Mouse (Mus musculus) cerebellum, adult 11 months (tissue): ENCODE data around the gene Cdk17.
A peak's percentile ranks its signal among the peaks of the same experiment; 100 is the strongest.

Experiments
- DNase-seq: peaks from one replicate; pipeline ENCODE4 v3.0.0; 2022

Cdk17 gene

DNA sequence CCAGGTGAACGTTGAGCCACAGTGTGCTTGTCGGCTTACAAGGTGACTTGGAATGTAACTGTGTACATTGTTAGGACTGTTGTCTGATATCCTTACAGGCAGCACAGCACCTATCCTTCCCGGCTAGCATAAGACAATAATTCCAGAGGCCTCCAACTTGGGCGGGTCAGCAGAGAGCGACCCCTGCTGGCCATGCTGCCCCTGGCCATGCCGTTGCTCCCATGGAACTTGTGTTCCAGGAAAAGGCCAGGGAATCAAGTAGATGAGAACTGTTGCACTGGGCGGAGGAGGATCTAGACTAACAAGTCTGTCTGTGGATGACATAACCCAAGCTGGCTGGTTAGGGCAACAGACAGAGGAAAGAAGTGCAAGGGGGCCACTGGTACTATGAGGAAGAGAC, 130.7 kb downstream of the Cdk17 start:
- peak; percentile 60 for DNase-seq

DNA sequence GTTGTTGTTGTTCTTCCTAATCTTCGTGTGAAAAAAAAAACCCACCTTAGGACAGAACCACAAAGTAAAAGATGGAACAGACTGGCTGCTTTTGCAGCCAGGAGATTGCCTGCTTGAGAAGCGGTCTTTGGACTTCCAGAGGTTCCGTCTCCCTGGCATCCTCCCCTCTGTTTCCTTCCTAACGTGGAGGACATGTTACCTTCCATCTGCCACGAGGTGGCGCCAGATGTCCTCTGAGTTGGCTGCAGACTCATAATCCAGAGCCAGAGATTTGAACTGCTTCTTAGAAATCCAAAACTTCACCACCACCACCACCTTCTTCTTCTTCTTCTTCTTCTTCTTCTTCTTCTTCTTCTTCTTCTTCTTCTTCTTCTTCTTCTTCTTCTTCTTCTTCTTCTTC, 131.2 kb downstream of the Cdk17 start:
- peak; percentile 75 for DNase-seq

DNA sequence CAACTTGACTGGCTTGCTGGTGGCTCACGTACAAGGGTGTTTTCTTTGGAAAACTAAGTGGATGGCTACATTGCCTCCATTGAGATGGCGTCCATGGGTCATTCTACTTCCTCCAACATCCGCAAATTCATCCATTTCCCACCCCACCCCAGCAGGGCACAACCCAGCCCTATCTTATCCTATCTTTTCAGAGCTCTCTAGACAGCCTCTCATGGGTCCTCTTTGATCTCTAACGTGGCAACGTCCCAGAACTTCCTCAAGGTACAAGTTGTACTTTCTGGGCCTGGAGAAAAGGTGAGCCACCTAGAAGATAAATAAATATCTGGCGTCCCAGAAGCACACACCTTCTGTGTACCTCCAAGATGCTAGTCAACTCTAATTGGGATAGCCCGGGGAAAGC, 132.9 kb downstream of the Cdk17 start:
- DNase-seq, result no peak

DNA sequence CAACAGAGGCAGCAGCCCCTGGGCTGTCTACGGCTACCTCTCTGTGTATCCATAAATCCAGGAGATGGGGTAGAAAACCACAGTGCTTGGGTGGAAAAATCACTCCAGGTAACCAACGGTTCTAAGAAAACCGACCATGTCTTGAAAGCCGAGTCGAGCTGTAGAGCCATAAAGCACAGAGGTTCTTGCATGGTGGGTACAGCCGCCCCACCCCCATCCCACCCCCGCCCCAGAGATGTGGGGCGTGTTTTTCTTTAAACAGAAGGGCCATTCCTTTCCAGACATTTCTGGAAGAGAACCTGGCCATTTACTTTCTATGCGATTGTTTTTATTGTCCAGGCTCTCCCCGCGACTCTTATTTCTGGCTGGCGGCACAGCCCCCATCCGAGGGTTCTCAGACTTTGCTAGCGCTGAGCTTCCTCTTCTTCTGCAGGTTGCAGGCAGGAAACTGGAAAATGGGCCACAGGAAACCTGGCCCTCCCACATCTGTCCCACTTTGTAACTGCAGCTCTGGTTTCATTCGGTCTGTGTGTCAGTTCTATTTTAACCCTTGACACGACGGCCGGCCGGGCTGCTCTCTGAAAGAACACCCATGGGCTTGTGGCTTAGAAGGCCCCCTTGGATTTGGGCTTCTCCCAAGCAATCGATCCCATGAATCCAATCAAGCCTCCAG, 134.0 kb downstream of the Cdk17 start:
- DNase-seq, result no peak

DNA sequence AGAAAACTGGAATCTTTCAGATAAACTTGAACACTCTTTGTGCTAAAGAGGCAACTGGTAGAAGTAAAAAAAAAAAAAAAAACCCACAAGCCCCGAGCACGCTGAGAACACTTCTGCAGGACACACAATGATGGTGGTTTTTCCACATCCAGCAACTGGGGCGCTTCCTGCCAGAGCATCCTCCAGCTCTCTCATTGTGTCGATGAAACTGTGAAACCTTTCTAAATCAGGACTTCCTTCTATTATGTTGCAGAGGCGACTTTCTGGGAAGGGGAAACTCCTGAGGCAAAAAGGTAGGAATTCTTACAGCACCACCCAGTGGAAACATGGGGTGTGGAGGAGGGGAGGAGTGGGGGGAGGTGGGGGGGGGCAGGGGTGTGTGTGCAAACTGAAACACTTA, 137.1 kb downstream of the Cdk17 start:
- no peak for DNase-seq

DNA sequence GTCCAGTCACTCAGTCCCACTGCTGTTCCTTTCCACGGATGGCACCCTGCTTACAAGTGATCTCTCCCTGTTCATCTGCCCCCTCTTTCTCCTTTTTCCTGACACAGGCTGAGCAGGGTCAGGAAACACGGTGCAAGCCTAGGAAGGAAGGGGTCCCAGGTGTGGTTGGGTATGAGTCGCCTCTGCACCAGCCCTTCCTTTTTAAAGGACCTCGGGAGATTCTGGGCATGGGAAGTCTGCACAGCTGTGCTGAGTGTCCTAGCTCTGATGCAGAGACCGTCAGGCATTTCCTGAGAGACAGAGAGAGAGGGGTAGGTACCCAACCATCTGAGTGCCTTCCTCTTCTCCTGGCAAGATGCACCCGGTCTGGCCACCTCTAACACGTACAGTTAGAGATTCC, 137.5 kb downstream of the Cdk17 start:
- DNase-seq, result no peak

DNA sequence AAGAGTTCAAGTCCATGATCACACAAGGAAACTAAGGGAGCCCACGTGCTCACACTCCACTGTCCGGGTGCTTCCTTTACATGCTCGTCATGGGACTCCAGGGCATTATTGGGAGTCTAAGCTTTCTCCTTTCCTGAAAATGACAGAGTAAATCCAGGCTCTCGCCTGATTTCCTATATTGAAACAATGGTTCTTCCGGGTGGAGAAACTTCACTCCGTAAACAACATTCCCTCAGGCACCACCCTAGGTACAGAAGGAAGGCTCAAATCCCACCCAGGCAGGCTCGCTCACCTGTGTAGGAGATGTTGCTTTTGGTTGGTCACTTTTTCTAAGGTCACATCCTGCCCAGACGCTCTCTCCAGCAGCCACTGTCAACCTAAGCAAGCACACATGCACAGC, 141.2 kb downstream of the Cdk17 start:
- no peak for DNase-seq

DNA sequence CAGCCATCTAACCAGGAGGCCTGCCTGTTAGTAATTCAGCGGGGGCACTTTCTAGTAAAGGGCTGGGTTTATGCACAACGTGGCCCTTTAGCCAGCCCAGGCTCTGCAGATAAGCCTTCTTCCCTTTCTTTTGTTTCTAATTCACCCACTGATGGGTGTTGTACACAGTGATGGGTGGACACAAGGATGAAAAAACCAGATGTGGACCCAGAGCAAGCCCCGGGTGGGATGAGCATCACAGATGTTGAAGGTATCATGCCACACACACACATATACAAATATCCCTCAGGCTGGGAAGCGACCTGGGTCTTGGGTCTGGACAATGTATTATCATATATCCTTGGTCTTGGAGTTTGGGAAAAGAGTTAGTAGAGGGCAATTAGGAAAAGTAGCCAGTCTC, 142.6 kb downstream of the Cdk17 start:
- no peak for DNase-seq

DNA sequence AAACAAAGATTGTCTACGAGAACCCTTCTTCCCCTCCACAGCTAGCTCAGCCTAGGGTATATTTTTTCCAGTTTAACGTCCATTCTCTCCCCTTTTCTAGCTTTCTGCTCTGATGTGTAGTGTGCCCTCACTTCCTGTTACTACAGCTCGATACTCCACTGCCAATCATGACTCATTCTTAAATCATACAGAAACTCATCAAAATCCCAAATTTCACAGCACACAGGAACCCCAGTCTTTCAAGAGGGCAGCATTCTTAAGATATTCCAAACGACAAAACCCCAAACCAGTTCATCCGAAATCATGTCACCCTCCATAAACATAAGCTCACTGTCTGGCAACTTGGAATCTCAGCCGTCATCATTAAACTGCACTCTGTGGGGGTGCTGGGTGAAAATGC, 145.3 kb downstream of the Cdk17 start:
- no peak for DNase-seq

DNA sequence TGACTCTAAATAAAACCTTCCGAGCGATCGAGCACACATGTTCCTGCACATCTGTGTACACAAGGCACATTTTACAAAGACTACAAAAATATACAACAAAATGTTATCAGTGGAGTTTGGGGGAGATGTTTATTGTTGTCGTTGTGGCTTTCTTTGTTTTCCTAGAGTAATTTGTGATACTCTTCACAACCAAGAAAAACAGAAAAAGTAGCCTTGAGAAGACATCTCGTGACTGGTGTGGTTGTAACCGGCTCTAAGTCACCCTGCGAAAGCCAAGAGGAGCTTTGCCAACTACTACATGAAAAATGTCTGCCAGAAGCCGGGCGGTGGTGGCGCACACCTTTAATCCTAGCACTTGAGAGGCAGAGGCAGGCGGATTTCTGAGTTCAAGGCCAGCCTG, 145.7 kb downstream of the Cdk17 start:
- DNase-seq, result no peak

DNA sequence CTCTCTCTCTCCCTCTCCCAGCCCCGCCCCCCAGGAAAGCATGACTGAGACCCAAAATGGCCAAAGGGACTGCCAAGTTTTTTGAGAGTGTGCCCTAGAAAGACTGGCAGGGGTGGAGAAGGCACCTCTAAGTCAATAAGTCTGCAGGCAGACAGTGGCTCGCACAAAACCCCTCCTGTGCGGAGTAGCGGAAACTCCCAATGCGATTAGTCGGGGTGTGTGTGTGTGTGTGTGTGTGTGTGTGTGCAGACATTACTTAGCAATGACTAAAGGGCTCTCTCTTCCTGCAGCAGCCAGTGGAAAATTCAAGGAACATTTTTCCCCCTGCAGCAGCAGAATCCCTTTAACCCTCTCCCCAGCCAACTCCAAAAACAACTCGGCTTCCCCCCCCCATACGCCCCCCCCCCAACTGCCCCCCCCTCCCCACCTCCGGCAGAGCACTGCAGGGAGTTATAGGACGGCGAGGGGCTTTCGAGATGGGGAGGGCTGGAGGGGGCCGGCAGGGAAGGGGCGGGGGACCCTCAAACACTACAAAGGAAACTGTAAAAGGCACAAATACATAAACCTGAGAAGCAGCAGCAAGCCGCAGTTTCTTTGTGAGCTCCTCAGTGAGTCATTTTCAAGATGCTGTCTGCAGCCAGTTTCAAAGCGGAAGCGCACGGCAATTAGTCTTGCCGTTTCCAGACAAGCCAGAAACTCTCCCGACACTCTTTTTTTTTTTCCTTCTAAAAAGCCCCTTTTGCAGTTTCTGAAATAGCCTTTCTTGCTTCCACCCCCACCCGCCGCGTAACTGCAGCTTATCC, 148.7 kb downstream of the Cdk17 start:
- DNase-seq, result no peak

DNA sequence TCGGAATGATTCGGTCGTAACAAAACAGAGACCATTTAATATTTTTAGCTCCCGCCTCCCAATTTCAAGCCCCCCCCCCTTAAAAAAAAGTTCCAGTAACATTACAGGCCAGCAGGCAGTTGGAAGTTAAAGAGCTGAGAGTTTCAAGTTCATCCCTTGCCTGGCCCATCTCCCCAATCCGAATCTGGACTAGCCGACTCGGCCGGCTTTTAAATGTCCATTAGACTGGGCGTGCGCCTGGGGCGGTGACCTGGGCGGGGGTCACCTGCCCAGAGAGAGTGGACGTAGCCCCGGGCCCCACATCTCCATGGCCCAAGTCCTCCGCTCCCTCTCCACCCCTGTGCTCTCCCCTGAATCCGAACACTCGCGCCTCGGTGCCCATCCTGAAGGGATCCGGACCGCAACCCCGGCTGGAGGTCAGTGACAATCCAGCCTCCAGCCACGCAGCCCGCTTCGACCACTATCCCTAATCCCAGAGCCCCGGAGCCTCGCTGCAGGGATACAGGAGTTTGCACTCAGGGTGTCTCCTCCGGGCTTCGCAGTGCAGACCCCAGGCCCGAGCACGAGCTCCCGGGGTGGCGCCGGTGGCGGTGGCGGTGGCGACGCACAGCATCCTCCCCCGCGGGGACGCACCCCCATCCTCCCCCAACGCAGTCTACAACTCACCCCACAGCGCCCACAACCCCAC, 149.4 kb downstream of the Cdk17 start:
- no peak for DNase-seq

DNA sequence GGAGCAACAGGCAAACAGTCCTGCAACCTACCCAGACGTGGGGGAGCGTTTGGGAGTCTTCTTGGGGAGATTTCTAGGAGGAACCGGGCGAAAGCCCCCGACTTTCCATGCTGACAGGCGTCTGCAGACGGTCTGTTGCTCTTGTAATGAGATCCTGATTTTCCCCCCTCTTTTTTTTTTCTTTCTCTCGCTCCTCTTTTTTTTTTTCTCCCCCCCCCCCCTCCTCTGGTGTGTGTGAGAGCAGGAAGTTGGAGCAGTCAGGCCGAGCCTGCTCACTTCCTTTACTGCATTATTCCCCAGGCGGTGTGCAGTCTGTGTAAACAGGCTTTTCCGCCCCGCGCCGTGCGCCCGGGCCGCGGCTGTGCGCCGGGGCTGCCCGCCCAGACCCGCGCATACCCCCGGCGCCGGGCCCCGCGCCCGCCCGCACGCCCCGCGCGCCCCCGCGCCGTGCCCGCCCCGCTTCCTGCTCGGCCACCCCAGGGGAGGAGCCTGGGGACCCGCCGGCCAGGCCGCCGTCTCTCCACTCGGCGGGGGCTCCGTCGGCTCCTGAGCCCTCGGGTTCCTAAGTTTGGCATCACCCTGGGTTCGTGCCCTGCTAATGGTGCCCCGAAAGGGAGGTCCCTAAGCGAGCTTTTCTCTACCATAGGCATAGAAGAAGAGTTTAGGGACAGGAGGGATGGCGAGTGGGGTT, 150.2 kb downstream of the Cdk17 start, which contains the start of gene Elk3:
Gene Elk3, minus strand, starts transcription at position 415 of the 691 bp plus-strand sequence.
- DNase-seq, result no peak

DNA sequence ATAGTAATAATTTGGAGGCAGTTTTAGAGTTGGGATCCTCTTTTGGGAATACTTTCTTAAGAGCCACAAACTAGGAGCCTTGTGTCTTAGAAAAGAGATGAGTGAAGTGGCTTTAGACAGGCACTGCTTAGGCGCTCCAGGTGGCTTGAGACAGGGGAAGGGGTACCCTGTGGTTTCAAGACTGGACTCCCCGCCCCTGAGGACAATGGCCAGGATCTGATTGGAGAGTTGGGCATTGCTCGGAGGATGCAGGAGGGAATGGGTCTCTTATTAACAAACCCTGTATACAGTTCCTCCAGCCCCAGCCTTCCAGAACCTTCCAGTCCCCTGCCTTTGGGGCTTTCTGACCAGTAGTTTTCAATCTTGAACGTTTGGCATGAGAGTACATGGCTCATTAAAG, 150.9 kb downstream of the Cdk17 start:
- no peak for DNase-seq
